Mouse (Mus musculus): Measurements from ENCODE around the gene Arhgef17.
"Not testable (repeated sequence)": the region's sequence is repeated elsewhere in the genome, so short reads cannot be mapped to it uniquely, and the experiment has no call there.

Arhgef17 gene

GRCm38 (mm10) chr7:100847131-100847530, 84.8 kb downstream of the Arhgef17 start:
- DNase-seq (ENCODE audit: low spot score in 2 of 2): no peak

- DNase-seq (ENCODE audit: low spot score in 2 of 2): not testable (repeated sequence)
Measured at GRCm38 (mm10) chr7:100846033-100846432, 85.9 kb downstream of the Arhgef17 start.

- DNase-seq (ENCODE audit: low spot score in 2 of 2): peak; percentile 42 to 52
Measured at GRCm38 (mm10) chr7:100845412-100845811, 86.5 kb downstream of the Arhgef17 start.

GRCm38 (mm10) chr7:100845026-100845400, 86.9 kb downstream of the Arhgef17 start:
- DNase-seq (ENCODE audit: low spot score in 2 of 2): no peak

GRCm38 (mm10) chr7:100844385-100845025, 87.4 kb downstream of the Arhgef17 start:
- peak; percentile 41 to 68 for DNase-seq (ENCODE audit: low spot score in 2 of 2)

GRCm38 (mm10) chr7:100843866-100844265, 88.0 kb downstream of the Arhgef17 start:
- no peak for DNase-seq (ENCODE audit: low spot score in 2 of 2)

GRCm38 (mm10) chr7:100842175-100842574, 89.7 kb downstream of the Arhgef17 start:
- DNase-seq (ENCODE audit: low spot score in 2 of 2): no peak

GRCm38 (mm10) chr7:100841608-100842007, 90.3 kb downstream of the Arhgef17 start:
- DNase-seq (ENCODE audit: low spot score in 2 of 2): no peak

- DNase-seq (ENCODE audit: low spot score in 2 of 2): no peak
Measured at GRCm38 (mm10) chr7:100840906-100841305, 91.0 kb downstream of the Arhgef17 start.

GRCm38 (mm10) chr7:100839632-100840402, 92.1 kb downstream of the Arhgef17 start:
- DNase-seq (ENCODE audit: low spot score in 2 of 2): no peak

- no peak for DNase-seq (ENCODE audit: low spot score in 2 of 2)
Measured at GRCm38 (mm10) chr7:100837701-100838100, 94.2 kb downstream of the Arhgef17 start.

- no peak for DNase-seq (ENCODE audit: low spot score in 2 of 2)
Measured at GRCm38 (mm10) chr7:100836657-100837056, 95.2 kb downstream of the Arhgef17 start.

GRCm38 (mm10) chr7:100835711-100836110, 96.2 kb downstream of the Arhgef17 start:
- no peak for DNase-seq (ENCODE audit: low spot score in 2 of 2)

- no peak for DNase-seq (ENCODE audit: low spot score in 2 of 2)
Measured at GRCm38 (mm10) chr7:100835168-100835567, 96.7 kb downstream of the Arhgef17 start.

GRCm38 (mm10) chr7:100833859-100834258, 98.0 kb downstream of the Arhgef17 start:
- DNase-seq (ENCODE audit: low spot score in 2 of 2): no peak

GRCm38 (mm10) chr7:100828549-100828948, 103.4 kb downstream of the Arhgef17 start:
- no peak for DNase-seq (ENCODE audit: low spot score in 2 of 2)

GRCm38 (mm10) chr7:100824661-100825060, 107.2 kb downstream of the Arhgef17 start:
- DNase-seq (ENCODE audit: low spot score in 2 of 2): no peak
